Mouse (Mus musculus) urinary bladder, postnatal 4 days (tissue): ENCODE results near the gene Pold3.
A peak's percentile ranks its signal among the peaks of the same experiment; 100 is the strongest.

Experiments
- DNase-seq, 2 experiments: peaks; one replicate each; pipeline ENCODE4 v3.0.0; 2021 to 2022; ENCODE audit warnings: low spot score in 2 of 2

The Pold3 gene

DNA sequence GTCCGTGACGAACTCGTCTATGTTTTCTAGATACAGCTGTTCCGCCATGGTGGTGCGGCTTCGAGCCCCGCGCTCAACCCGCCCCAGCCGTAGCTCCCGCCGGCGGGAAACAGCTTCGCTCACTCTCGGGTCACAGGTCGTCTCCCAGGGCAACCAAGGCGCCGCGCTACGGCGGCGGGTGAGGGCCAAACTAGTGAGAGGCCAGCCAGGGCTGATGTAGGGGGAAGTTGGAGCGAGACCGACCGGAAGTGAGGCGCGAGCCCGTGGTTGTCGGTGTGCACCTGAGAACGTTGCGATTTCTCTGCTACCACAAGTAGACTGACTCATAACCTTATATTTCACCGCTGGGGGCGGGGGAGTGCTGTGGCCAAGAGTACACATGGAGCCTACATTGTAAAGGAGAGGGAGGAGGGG is at the start of gene Pold3:
Pold3 (minus strand) TSS at position 190 of the 414 bp plus-strand sequence.
- peak; percentile 99 for DNase-seq

DNA sequence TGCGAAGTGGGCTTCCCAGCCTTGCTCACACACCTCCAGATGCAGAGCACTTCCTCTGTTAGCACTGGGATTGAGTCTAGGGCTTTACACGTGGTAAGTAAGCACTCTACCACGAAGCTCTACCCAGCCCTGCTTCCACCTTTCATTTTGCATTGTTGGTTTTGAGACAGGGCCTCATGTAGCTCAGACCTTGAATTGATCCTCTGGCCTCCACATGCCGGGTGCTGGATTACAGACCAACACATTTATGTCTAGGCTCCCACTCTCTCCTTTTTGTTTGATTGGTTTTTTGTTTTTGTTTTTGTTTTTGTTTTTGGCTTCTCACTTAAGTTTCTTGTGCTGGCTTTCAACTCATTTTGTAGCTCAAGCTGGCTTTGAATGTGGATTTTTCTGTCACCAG is 49.4 kb upstream of the Pold3 start:
- DNase-seq, result no peak

DNA sequence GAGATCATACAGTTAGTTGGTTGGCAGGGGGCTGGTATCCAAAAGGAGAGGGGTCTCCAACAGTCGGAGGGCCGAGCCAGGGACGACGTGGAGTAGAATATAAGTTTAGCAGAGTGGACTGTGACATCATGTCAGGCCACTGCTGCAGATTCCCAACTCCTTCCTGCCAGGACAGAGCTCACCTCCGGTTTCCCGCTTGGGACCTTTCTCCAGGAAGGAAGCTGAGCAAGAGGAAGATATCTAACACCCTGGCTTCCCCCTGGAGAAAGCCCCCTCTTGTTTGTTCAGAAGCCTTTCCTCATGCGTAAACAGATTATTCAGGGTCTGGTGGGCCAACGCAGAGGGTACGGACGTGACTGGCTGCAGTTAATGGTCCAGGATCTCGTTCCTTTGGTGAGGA is 47.3 kb upstream of the Pold3 start:
- no peak for DNase-seq

DNA sequence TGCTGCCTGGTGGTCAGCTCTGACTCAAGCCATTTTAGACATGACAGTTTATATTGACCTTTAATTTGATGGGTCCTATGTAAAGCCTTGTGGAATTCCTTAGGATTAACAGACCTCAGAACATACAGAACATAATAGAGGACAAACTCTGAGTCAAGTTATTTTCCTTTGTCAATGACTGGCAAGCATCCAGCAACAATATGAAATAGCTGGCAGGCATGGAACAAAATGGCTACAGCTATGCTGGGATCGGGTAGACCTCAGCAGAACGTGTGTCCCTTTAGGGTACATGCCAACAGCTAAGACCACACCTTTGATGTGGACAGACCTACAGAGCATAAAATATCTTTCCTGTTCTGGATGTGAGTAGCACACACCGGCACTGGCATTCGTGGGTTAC is 42.1 kb upstream of the Pold3 start:
- no peak for DNase-seq

DNA sequence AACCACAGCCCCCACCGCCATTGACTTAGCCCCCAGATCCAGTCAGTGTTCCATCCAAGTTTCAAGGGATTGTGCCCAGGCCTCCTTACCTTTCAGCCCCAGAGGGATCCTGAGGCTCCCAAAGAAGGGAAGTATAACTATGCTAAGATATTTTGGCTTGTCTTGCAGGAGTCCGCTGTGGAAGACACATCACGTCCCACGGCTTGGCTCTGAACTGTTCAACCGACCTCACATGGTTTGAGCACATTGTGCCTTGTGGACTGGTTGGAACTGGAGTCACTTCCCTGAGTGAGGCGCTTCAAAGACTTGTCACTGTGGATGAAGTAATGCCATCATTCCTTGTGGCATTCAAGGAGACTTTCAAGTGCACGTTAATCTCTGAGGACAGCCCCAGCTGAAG is 38.6 kb upstream of the Pold3 start:
- no peak for DNase-seq

DNA sequence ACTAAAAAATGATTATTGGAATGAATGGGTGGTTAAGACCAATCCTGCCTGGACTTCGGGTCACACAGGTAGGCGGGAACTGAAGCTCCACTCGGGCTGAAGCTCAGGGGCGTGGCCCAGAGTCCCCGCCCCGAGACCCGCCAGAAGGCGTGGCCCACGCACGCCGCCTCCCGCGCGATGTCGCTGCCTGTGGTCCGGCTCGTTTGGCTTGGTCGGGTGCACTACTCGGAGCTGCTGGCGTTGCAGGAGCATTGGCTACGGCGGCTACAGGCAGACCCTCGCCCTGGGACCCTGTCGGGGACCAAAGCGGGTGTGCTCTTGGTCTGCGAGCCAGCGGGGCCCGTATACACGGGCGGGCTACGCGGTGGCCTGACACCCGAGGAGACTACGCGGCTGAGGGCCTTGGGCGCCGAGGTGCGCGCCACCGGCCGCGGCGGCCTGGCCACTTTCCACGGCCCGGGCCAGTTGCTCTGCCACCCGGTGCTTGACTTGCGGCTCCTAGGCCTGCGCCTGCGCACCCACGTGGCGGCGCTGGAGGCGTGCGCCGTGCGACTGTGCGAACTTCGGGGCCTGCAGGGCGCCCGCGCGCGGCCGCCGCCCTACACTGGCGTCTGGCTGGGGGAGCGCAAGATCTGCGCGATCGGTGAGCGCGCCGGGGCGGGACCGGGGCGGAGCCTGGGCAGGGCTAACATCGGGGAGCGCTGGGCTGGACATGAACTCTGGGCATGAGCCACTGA is 37.9 kb upstream of the Pold3 start, which contains the start of gene Lipt2:
Lipt2 (plus strand) TSS at position 173 of the 737 bp plus-strand sequence.
- DNase-seq, result peak; percentile 92

DNA sequence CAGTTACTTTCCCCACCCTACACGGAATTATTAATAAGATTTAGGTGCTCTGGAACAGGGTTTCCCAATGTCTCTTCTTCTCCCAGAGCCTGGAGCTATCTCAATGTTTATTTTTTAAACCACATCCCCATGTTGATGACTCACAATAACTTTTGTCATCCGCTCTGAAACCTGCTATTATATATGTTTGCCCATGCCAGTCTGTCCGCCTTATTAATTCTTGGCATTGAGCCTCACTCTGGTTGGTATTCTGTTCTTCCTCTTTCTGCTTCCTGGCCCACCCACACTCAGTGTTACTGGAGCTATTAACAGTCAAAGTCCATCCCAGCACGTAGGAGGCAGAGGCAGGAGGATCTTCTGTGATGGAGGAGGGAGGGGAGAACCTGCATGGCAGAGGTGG is 36.3 kb upstream of the Pold3 start:
- no peak for DNase-seq

DNA sequence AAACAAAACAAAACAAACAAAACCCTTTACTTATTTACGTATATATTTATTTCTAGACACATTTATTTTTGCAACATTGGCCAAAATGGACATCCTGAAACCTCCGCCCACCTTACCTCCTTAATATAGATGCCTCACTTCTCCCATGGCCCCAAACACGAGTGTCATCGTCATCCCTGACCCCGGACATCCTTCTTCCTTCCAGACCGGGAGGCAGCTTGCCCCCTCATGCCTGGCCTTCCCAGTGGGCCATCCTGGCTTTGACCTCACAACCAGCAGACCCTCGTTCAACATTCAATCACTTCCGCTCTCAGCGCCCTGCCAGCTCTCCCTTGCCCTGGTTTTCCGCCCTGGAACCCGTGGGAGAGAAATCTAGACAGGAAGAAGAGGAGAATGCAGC is 29.3 kb upstream of the Pold3 start:
- no peak for DNase-seq

DNA sequence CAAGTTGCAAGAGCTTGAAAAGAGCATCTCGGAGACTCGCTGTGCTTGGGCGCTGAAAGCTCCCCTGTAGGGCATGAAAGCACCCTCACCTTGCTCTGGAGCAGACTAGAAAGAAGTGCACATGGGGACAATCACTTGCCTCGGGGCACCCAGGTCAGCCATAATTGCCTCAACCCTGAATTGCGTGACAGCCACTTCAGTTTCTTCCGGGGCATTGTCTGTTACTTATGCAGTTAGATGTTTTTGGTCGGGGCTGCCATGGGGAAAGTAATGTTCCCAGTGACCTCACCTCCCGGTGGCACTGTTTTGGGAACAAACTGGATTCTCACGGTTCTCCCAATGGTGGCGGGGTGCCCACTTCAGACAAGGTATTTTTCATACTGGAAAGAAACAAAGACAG is 28.7 kb upstream of the Pold3 start:
- no peak for DNase-seq

DNA sequence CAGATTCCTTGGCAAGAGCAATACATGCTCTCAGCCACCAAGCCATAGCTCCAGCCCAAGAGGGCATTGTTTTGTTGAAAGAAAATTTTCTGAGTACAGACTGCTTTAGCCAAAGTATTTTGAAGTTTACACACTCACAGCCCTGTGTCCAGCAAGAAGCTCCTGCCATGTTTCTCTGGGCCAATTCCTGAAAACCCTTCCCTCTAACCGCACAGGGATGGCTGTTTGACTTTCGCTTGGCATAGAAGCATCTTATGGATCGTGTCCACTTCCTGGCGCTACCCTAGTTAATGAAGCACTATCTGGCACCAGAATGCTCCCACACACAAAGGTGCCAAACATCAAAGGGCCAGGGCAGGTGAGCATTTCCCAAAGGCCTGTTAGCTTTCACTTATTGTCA is 27.2 kb upstream of the Pold3 start:
- DNase-seq, result no peak

DNA sequence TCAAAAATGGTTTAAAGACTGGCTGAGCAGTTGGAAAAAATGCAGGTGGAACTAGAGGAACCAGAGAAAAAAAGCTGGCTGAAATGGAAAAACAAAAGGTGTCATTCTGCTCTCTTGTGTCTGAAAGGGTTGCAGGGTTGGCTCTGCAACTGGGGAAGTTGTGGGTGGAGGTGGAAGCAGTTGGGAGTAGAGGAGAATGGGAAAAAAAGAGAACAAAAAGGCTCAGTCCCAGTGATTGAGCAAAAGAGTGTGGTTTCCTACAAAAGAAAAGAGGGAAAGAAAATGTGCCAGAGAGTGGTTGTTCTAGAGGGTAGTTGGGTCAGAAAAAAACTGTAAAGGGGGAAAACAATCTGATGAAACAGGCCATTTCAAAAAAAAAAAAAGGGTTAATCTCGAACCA is 19.2 kb upstream of the Pold3 start:
- no peak for DNase-seq

DNA sequence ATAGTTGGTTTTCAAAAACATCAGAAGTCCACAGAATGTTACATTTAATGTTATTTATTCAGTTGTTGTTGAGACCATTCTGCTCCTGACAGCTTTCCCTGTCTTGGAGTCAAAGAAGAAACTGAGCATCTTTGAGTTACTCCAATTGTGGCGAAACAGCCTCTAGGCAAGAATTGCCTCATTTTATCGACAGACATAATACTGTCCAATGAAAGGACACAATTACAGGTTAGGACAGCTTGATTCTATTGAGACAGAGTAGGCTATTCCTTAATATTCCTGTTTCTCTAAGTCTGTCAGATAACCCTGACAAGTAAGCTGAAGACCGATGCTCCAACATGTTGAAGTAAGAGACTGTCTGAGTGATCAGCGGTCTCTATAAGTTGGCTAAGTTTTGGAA is 16.7 kb upstream of the Pold3 start:
- no peak for DNase-seq

DNA sequence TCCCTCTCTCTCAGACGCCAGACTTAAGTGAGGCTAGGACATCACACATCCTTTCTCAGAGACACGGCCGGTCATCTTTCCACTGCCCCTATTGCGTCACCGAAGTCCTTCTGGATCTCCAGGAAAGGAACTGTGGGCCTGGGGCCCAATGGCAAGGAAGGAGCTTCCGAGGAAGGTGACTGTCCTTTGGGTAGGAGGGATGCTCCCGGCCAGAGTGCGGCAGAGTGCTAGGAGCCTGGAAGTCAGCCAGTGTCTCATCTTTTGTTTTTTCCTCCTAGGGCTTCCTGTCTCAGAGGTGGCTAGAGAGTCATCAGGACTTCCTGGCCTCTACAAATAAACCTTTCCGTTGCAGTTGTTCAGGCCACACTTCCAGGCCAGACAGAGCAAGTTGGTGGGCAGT is 15.7 kb upstream of the Pold3 start:
- DNase-seq, result no peak

DNA sequence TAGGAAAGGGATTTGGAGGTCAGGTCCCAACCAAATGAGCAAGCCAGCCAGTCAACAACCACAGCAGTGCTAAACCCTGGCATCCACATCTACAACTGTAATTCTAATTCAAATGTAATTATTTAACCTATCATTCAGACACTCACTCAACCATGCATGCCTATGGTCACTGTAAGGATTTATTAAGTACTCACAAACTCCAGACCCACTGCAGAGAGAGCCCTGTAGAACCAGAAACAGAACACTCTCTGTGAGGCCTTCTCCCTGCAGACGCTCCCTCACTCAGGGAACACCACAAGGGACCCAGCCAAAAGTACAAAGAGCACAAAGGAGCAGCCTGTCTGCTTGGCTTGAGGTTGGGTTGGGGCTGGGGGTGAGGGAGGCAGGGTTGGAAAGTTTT is 11.0 kb upstream of the Pold3 start:
- DNase-seq, result no peak

DNA sequence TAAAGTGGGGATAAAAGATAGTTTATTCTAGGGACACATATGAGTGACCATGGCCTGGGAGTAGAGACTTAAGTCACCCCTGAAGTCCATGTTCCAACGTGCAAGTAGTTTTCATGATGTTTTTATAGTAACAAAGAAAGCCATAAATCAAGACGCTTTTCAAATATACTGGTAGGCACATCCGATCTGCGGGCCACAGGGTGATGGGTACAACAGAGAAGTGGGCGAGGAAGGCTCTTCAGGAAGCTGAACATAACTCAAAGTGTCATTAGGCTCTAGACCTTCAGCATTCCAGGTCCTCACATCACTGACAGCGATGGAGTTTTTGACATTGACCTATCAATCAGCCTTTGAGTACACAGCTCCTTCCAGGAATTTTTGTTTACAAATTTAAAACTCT is 9.2 kb upstream of the Pold3 start:
- DNase-seq, result no peak

DNA sequence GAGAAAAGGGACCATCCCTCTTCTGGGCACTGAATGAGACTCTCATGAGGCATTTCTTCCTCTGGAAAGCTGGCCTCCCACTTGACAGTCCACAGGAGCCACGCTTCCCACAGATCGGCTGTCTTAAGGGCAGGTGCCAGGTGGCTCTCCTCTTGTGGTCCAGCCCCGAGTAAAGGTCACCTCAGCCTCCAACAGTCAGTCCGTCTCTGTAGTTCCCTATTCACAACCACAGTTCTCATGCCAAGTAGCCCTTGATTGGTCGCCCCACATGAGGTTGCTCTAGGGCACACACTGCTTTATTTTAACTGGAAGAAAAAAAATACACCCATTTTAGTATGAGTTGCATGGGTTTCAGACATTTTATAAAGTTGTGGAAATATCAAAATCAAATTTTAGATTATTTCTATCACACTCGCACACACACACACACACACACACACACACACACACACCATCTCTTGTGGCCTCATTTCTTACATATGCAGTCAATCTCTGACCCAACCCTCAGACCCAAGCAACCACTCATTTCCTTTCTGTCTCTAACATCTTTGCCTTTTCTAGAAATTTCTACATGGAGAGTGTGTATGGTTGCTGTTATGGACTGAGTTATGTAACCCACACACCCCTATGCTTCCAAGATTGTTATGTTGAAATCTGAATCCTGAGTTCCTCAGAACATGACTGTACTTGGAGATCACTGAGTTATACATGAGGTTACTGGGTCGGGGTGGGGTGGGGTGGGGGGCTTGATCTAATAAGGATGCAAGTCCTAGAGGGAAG is 7.1 kb upstream of the Pold3 start:
- DNase-seq, result no peak

DNA sequence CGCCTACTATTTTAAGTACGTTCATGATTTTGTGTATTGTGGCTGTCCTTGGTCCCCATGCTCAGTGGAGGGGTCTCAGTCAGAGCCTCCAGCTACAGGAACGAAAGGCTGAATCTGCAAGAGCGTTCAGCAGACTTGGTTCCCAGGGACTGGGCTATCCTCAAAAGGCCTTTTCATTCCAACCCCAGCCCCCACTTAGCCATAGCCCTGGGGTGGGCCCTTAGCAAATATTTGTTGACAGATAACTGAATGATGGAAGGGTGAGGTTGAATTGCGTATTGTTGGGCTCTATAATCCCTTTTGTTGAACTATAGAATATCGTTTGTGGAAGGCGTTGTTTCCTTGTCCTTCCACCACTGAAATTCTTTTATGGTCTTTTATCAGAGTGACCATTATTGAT is 5.1 kb upstream of the Pold3 start:
- no peak for DNase-seq

DNA sequence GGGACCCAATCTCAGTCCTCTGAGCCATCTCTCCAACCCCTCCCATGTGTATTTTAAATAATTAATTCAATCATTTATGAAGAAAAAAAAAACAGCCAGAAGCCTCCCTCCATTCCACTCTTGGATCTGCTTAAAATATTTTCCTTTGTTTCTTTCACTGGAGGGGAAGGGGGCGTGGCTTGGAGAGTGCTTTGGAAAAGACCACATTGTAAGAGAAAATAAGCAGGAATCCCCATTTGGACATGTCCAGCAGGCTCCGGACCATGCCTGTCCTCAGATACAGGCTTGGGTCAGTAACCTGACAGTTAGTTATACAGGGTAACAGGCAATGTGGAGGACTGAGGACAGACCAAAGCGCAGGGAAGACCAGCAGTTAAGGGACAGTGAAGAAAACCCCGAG is 3.8 kb upstream of the Pold3 start:
- no peak for DNase-seq

DNA sequence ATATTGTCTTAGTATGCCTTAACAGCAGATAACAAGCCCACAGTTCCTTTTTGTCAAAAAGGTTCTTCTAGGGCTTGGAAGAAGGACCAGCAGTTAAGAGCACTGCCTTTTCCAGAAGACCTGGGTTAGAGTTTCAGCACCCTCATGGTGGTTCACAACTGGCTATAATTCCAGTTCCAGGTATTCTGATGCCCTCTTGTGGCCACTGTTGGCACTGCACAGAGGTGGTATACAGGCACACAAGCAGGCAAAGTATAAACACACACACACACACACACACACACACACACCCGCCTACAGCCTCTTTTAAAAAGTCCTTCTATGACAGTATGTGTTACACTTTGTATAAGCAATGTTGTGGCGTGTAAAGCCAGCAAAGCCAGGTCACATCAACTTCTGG is 2.8 kb upstream of the Pold3 start:
- DNase-seq, result no peak

DNA sequence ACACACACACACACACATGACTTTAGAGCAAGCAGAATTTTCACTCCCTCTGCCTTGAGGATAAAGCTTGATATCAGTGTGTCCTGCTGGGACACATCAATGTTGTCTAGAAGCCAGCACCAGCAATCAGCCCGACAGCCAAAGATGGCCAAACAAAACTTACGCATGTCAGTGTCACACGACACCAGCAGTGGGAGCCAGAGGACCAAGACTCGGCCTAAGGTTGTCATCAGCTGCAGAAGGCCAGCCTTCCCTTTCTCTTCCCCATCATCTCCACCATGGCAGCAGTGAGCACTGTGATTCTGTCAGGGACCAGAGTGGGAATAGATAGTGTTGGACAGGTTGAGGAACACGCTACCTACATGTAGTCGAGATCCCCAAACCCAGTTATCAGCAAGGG is 2.1 kb upstream of the Pold3 start:
- no peak for DNase-seq

DNA sequence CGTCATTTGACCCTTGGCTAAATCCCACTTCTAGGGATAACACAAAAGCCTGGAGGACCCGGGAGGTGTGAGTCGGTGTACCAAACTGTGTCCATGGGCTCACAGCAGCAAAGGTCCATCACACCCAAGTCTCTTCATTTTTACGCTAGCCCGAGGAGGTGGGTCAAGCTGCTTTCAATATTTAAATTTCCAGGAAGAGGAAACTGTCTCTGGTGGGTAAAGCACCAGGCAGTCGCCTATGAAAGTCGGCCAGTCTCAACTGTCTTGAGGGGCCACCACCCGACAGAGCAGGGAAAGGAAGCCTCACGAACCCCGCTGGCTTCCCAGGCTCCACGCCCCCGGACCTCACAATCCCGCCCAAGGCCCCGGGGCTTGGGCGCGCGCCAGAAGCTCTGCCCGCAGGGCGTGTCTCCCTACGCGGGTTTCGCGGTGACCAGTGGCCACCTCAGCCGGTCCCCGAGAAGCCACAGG is 539 bp downstream of the Pold3 start:
- no peak for DNase-seq

DNA sequence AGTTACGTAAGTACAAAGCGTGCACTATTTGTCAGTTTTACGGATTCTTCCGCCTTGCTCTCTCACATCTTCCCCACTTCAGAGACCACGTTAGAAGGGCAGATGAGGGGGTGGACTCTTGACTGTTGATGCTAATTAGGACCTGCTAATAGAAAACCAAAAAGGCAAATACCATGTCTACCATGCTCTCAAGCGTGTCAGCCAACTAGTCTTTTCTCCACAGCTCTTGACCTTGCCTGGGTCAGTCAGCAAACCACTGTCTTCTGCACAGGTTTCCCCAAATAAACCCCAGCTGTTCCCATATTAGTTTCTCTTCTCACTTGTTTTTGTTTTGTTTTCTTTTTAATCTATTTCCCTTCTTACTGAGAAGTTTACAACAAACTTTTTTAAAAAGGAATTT is 7.1 kb downstream of the Pold3 start:
- no peak for DNase-seq

DNA sequence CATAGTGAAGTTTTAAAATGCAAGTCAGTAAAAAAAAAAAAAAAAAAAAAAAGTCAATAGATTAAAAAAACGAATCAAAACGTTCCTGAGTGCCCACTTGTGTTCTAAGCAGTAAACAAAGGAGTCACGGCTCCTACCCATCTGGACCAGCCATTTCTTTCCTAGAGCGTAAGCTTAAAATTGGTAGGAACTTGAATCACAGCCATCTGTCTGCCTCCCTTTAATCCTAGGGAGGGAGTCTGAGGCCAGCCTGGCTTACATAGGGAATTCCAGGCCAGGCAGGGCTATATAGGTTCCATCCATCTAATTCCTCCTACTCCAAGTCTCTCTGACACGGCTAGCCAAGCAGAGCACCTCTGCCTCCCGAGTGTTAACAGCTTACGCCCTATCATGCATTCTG is 7.5 kb downstream of the Pold3 start:
- DNase-seq, result no peak
